Mouse (Mus musculus): ENCODE data around the gene Hpf1.
A peak's percentile ranks its signal among the peaks of the same experiment; 100 is the strongest.

Gene Hpf1

DNA sequence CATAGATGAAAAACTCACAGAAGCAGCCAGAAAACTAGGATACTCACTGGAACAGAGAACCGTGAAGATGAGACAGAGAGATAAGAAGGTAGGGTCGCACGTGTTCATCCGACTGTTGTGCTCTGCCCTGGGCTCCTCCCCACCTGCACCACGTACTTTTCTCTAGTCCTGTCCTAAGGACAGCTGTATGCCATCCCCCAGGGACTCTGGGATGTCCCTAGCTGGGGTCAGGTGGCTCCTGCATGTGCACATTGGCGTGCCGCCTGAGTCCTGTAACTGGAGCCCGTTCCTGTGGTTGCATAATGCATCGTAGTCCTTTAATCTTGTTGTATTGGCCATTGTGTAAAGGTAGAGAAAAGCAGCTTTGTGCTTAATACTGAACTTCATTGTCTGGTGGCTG lies 9.9 kb downstream of the Hpf1 start:
- no peak for DNase-seq

DNA sequence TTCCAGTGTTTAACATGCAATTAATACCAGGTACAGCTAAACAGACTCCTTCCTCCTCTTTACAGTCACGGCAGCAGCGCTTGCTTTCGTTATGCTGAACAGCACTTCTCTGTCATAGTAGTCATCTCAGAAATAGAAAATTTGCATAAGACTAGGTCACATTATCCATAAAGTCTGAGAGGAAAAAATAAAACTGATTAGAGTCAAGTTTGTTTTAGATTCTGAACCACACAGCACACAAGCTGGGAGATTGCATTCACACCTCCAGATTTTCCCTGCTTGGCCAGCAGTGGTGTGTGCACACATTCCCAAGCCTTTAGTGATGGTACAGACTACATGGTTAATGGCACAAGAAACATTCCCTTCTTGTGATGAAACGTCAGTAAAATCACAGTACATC lies 21.9 kb downstream of the Hpf1 start:
- DNase-seq: no peak

DNA sequence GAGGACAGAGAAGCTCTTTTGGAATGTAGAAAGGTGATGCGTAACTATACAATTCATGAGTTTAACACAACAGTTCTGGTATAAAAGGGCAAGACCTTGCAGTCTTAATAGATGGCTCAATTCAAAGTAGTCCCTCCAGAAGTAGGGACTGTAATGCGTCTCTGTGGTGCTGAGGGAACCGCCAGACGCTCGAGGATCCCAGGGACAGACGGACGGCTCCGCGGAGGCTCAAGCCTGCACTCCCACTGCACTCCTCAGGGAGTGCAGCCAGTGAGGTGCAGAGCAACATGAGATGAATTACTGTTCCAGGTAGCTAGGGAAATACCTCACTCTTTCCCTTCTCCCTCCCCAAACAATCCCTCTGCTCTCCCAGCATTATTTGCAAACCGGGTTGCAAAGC lies 22.3 kb downstream of the Hpf1 start:
- no peak for DNase-seq

GRCm38 (mm10) chr8:60919069-60919468 lies 28.9 kb downstream of the Hpf1 start:
- DNase-seq: no peak

GRCm38 (mm10) chr8:60920176-60920575 lies 30.0 kb downstream of the Hpf1 start:
- no peak for DNase-seq

GRCm38 (mm10) chr8:60933617-60934016 lies 43.4 kb downstream of the Hpf1 start:
- DNase-seq: no peak

DNA sequence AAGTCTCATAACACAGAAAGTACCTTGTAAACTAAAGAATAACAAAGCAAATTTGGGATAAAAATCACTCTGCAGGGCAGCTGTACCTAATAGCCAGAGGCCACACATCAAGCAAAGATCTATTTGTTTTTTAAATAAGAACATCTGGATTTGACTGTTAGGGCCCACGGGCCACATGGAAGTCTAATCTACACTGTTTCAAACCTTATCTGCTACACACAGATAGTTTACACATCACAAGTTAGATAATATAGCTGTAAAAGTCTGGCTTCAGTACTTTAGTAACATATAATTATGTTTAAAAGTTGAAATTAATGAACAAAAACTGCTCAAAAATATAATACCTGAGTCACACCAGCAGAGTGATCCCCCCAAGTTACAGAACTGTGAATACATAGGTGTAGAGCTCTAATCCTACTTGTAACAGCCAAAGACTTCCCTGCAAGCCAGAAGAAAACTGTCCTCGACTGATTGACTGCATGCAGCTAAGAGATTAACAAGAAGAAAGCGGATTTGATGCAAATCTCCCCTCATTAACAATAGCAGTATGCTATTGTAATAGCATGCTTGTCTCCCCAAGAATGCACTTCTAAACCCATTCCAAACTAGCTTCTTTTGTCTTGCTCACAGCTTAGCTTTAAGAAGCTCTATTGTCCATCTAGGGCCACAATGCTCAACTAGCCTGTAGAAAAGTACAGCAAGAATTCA lies 48.7 kb downstream of the Hpf1 start:
- no peak for DNase-seq

GRCm38 (mm10) chr8:60942867-60943266 lies 52.6 kb downstream of the Hpf1 start:
- DNase-seq: no peak

DNA sequence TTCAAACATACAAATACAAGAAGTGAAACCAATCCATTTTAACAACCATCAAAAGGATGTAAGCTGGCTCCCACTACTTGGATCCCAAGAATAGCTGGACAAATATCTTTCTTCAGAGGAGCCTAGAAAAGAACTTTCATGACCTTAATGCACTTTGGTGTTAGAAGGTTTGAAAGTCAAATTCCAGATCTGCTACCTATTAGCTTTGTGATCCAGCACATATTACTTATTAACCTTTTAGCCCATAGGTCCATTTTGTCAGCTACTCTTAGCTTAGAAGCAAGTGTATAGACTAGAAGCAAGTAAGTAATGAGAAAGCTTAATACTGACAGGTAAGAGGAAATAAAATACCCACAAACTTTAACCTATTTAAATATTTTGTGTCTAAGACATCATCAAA lies 57.3 kb downstream of the Hpf1 start:
- DNase-seq: no peak

DNA sequence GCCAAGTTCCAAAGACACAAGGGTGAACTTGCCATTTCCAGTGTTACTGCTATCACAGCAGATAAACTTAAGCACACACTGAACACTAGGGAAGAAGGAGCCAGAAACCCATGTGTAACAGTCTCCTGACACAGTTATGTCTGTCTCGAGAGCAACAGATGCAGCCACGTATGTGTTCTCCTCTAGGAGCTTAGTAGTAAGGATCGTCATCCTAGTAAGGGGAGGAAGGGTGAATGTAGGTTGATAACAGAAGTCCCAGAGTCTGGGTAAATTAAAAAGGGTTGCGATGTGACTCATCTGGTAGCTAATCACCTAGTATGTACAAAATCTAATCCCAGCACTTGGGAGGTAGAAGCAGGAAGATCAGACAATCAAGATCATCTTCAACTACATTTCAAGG lies 59.6 kb downstream of the Hpf1 start:
- DNase-seq: no peak

DNA sequence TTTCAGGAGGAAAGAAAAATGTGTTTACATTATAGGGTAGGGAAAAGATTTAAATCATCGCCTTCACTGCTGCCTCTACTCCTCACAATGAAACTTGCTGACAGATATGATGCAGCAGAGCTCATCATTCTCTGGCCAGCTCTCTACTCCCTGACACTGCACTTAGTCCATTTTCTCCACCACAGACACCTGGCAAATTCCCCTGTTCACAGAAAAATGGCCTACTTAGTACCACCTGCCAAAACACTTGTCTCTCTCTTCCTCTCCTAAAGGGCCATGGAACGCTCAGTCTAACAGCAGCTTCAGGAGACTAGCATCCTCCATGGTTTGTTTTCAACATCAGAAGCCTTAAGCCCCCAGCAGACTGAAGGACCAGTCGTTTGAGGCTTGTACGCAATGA lies 61.1 kb downstream of the Hpf1 start:
- no peak for DNase-seq

DNA sequence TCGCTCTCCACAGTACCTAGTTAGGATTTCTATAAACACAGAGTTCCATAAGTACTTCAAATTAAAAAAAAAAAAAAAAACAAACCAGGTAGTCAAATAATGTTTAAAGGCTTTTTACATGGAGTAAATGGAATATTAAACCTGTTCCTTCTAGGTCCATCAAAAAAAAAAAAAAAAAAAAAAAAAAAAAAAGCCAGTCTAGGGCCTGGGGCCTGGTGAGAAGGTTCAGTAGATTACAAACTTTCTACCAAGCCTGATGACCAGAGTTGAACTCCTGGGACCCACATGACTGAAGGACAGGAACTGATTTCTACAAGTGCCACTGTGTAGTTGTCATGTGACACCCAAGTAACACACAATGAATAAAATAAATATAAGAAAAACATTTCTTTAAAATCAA lies 61.5 kb downstream of the Hpf1 start:
- DNase-seq: no peak

DNA sequence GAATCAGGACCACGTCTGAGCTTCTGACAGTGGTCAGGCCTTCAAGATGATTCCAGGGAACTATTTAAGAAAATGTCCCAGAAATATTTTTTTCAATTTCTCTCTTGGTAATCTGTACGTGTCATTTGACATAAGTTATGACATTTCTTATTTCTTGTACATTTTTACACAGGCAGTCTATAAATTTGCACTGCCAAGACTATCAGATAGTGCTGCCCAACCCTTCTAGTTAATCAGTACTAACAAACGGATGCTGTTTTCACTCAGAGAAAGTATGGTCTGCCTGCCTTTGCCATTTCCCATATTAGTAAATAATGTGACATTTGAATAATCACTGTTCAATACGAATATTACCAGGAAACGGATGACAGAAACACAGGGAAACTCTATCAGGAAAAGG lies 62.6 kb downstream of the Hpf1 start:
- DNase-seq: no peak

GRCm38 (mm10) chr8:60954281-60955014 lies 64.2 kb downstream of the Hpf1 start:
- DNase-seq: peak; percentile 70

DNA sequence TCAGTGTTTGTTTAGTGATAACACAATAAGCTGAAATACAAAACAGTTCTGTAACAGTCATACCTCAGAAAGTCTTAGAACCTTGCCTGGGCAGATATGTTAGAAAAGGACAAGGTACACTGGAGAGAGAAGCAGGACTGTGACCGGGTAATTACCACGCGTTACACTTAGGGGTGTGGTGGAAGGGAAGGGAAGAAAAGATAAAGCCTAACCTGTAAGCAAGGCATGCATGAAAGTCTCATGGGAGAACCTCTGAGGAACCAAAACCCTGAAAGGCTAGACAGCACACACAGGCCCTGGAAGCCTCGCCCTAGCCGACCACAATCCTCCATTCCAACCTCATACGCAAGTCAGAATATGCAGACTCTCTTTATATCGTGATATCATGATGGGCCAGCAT lies 66.6 kb downstream of the Hpf1 start:
- DNase-seq: no peak

Data from kidney, postnatal 14 days (tissue).